Mouse (Mus musculus): ENCODE measurements at regions not wholly inside any gene's neighbourhood (a gene's known extent, or its start where the extent isn't known, plus 50 kb on each side); places are given as distances from the start of the nearest gene placed in this dataset.
"Not testable (repeated sequence)": the region's sequence is repeated elsewhere in the genome, so short reads cannot be mapped to it uniquely, and the experiment has no call there.

DNA sequence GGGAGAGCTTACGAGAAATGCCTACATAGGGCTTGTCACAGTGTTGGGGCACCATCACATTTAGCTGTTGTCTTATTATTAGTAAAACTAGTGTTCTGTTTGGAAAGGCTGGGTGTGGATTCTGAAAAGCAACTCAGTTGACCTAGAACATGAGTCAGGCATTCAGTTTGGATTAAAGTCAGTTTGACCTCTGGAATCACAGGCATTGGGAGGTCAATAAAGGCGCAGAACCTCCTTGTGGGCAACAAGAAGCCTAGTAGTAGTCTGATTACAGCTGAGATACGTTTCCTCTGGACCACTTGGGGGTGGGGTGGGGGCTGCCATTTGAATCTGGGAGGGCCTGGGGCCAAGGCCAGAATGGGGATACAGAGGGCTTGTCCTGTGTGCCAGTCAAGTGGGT, 52.1 kb upstream of the Map3k1 start:
- DNase-seq (ENCODE audit: low spot score in 2 of 2), result no peak

- DNase-seq (ENCODE audit: low spot score in 2 of 2), result no peak
Observed at GRCm38 (mm10) chr13:111862316-111862715, 53.5 kb upstream of the Map3k1 start.

- no peak for DNase-seq (ENCODE audit: low spot score in 2 of 2)
Observed at GRCm38 (mm10) chr13:111865956-111866355, 57.2 kb upstream of the Map3k1 start.

- no peak for DNase-seq (ENCODE audit: low spot score in 2 of 2)
Observed at GRCm38 (mm10) chr13:111867261-111867660, 58.5 kb upstream of the Map3k1 start.

GRCm38 (mm10) chr13:111867763-111868725, 59.3 kb upstream of the Map3k1 start:
- DNase-seq (ENCODE audit: low spot score in 2 of 2), result peak; percentile 11 to 38

DNA sequence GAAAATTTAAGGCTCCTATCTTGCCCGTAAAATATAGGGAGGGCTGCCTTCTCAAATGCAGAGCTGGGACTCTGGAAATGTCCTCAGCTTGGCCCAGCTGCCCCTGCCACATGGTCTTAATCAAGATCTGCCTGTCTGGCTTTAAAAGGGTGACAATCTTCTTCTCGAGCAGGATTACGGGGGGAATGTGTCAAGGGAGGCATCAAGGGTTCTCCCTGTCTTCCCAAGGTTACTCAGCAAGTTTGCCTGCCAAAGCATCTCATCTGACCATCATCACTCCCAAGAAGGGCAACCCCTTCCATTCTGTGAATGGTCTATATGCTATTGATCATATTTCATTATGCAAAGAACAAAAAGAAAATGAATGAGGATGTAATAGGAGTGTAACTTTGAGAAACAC, 60.2 kb upstream of the Map3k1 start:
- DNase-seq (ENCODE audit: low spot score in 2 of 2), result no peak

- peak; percentile 49 to 55 for DNase-seq (ENCODE audit: low spot score in 2 of 2)
Observed at GRCm38 (mm10) chr13:111869771-111870437, 61.1 kb upstream of the Map3k1 start.

DNA sequence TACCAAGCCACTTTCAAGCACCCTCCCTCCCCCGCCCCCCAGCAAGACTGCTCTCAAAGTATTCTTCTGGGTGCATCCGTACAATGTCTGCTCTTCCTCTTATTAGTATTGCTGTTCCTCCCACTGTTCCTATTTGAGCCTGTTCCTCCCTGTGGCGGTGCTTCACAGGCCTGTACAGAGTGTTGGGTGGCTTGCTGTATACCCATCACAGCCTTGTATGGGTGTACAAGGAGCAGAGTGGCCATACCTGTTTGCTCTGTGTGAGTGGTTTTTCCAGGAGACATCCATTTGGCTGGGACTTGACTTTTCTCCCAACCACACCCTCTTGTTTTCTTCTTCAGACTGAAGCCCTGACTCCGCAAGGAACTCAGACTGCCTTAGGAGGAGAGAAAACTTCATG, 61.7 kb upstream of the Map3k1 start:
- no peak for DNase-seq (ENCODE audit: low spot score in 2 of 2)

DNA sequence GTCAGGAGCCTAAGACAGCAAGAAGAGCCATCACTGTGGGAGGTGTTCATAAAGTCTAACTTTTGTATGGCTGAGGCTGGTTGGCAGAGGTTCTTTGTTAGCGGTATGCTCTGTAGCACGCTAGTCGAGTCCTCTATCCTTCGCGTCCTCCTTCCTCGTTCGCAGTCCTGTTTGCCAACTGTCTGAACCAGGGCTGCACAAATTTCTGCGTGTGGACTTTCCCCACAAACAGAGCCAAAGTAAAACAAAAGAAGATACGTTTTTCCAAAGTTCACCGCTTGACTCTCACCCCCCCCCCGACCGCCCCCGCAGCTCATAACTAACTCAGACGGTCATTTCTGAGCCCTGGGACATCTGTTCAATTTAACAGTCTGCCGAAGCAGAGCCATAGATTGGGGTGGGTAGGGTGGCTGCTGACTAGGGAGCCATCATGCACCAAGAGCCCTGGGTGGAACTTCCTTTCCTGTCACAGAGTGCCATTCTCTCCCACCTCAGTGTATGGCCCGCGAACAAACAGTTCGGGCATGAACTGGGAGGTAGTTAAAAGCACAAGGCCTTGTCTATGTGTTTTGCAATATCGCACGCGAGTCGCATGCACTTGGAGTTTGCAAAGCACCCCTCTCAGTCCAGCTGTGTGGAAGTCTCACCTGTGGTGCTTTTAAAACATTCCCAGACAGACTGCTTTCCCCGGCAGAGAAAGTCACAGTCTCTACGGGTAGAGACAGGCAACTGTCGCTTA, 63.0 kb upstream of the Map3k1 start:
- DNase-seq (ENCODE audit: low spot score in 2 of 2), result no peak

DNA sequence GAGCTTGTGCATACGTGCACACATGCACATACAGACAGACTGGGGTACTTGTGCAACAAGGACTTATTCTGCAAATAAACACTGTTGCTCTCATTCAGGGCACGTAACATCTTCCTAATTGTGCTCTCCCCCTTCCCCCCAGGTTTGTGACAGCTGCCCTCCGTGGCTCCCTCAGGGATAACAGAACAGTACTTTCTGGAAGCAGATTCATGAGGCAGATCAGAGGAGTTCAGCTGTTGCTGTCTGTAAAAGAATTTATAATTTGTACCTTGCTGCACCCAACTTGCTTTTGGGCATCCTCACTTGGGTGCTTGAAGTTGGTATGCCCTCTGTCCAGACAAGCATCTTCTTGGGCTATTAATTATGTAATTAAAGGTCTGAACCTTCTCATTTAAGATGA, 65.5 kb upstream of the Map3k1 start:
- no peak for DNase-seq (ENCODE audit: low spot score in 2 of 2)

- no peak for DNase-seq (ENCODE audit: low spot score in 2 of 2)
Observed at GRCm38 (mm10) chr13:111876404-111876803, 67.6 kb upstream of the Map3k1 start.

DNA sequence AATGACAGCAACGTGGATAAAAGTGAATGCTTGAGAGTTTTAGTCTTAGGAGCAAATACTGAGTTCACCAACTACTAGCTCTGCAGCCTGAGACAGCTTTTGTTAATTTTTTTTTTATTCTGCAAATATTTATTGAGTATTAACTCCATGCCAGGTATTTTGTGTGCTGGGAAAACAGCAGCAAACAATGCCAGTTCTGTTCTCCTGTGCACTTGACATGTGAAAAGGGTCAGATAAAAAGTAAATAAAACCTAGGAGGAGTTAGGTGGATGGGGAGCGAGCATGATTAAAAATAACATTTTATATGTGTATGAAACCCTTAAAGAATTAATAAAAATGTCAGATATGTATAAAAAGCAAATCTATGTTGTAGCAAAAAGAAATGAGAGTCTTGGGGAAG, 68.1 kb upstream of the Map3k1 start:
- no peak for DNase-seq (ENCODE audit: low spot score in 2 of 2)

- not testable (repeated sequence) for DNase-seq (ENCODE audit: low spot score in 2 of 2)
Observed at GRCm38 (mm10) chr13:111883768-111884566, 75.2 kb upstream of the Map3k1 start.

- DNase-seq (ENCODE audit: low spot score in 2 of 2), result no peak
Observed at GRCm38 (mm10) chr13:111890792-111891191, 82.0 kb upstream of the Map3k1 start.

DNA sequence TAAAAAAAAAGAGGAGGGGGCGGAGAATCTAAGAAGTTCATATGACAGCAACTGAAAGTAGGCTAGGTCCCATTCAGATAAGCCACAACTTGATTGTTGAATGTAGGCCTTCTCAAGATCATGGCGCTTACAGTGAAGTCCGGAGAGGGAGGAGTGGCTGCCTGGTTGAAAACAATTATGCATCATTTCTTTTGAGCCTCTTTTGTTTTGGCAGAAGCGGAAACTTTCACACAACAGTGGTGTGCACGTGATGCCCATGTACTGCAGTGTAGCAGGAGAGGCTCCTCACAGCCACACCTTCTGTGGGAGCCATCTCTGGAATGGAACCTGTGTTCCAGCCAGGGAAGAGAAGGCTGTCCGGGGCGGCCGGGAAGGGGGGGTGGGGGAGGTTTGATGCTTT, 83.3 kb upstream of the Map3k1 start:
- no peak for DNase-seq (ENCODE audit: low spot score in 2 of 2)

DNA sequence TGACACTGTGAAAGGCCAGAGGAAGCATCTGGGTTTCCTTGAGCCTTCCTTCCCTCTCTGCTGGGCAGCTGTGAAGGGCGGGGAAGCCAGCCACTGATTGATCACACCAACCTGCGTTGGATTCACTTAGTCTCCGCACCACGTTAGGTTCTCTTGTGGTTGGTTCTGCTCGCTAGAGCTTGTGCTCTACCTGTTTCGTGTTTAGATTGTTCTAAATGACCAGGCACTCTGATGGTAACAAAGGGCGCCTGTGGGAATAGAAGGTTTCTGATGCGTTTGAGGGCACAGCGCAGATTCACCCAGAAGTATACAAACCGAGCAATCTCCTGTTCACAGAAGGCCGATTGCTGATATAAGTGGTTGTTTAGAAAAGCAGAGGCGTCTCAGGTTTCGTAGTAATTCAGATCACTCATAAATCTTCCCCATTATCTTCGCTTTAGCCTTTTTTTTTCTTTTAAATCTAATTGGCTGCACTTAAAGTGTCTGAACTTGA, 84.5 kb upstream of the Map3k1 start:
- no peak for DNase-seq (ENCODE audit: low spot score in 2 of 2)

- DNase-seq (ENCODE audit: low spot score in 2 of 2), result no peak
Observed at GRCm38 (mm10) chr13:111894804-111895478, 86.1 kb upstream of the Map3k1 start.

DNA sequence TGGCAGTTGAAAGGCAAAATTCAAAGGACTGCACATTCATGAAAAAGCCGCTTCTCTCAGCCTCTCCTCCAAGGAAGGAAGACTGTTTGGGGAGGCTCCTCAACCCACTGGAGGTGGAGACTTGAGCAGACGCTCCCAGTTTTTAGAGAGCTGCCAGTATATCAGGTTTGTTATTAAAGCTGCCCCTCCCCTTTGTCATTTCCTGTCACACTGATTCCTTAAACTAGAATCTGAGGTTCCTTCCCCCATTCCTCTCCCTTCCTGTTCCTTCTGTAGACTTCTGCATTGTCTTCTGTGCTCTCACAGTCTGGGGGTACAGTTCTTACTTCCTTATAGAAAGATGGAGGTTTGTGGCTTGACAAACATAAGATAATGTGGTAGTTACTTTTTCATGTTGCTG, 87.5 kb upstream of the Map3k1 start:
- DNase-seq (ENCODE audit: low spot score in 2 of 2), result no peak

GRCm38 (mm10) chr13:111903361-111903760, 94.6 kb upstream of the Map3k1 start:
- no peak for DNase-seq (ENCODE audit: low spot score in 2 of 2)

DNA sequence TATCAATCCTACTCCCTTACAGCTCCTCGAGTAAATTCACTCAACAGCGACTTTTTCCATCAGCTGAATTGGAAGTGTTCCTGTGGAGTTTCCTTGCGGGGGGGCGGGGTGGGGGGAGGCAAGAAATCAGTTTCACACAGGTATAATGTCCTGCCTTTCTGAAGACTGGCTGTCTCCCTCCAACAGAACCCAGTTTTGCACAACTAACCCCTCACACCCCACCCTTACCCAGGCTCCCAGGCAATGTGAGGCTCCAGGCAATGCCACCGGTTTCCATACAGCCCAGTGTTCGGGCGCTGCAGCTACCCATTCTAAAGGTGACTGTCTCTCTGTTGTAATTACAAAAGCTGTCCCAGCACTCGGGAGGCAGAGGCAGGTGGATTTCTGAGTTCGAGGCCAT, 95.1 kb upstream of the Map3k1 start:
- DNase-seq (ENCODE audit: low spot score in 2 of 2), result no peak
